Mouse (Mus musculus): Measurements from ENCODE around the gene Fabp3.

Fabp3 gene

DNA sequence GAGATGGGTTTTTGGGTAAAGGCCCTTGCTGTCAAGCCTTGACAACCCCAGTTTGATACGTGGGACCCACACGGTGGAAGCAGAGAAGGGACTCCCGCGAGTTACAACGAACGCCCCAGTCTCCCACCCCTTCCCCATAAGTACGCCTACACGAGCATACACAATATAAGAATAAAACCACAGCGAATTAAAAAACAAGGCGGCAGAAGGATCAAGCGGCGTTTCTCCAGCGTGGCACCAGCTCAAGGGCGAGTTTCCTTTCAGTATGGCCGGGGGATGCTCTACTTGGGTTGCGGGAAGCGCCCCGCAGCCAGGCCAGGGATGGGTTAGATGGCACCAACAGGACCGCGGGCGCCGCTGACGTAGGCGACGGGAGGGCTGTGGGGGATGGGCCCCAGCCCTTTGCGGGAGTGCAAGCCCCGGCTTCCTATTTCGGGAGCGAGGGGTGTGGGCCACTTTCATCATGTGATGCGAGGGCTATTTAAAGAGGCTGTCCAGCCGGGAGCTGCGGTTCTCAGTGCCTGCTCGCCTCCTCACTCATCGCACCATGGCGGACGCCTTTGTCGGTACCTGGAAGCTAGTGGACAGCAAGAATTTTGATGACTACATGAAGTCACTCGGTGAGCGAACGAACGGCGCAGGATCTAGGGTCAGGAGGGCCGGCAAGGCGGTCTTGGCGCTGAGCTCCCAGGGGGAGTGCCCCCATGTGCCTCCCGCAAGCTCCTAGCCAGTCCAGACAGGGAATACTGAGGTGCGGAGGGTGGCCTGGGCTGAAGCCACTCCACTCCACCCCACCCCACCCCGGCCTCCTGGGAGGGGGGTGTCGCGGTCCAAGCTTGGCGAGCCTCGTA is at the start of gene Fabp3, which contains the start of gene Gm10570:
TSS of gene Fabp3 (plus strand) at position 365 of the 851 bp plus-strand sequence.
TSS of gene Gm10570 (minus strand) at position 444 of the 851 bp plus-strand sequence.
- DNase-seq (ENCODE audit: low spot score in 2 of 2): peak; percentile 41 to 45

GRCm38 (mm10) chr4:130260406-130260805 is 48.0 kb upstream of the Fabp3 start:
- no peak for DNase-seq (ENCODE audit: low spot score in 2 of 2)

DNA sequence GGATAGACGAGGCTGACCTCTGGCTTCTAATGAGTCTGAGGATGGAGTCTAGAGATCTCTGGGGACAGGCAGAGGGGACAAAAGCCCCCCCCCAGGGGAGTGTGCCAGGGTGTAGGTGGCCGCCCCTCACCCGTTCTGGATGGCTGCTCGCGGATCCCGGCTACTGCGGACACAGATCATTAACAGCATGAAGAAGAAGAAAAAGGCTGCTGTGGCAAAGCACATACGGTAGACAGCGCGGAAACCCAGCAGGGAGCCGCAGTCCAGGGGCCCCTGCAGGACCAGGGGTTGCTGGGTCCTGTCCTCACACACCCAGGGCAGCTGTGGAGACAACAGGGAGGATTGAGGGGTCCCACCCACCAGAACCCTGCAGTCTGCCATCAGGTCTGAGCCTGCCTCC is 44.3 kb upstream of the Fabp3 start:
- DNase-seq (ENCODE audit: low spot score in 2 of 2): no peak

DNA sequence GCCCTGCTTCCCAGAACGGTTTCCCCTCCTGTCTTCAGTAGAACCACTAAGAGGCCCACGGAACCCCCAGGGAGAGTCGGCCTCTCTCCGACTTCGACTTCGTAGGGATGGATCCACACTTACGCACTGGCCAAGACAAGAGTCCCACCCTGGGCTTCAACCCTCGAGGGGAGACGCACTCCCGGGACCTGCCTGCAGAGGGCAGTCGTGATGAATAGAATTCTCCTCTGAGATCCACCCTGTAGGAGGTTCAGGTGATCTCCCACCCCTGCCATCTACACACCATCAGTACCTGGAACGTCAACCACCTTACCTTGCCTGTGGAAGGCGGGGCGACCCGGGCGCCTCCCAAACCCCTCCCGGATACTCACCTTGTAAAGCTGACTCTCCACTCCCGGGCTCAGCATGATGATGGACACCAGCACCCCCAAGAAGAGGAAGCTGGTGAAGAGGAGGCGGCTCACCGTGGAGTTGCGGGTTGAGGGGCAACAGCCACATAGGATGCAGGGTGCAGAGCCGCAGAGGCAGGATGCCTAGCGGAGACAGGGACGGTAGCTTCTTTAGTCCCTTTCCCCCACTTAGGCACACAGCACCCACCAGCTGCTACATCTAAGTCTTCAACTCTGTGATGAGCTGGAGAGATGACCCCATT is 43.6 kb upstream of the Fabp3 start:
- peak; percentile 43 to 80 for DNase-seq (ENCODE audit: low spot score in 2 of 2)

- no peak for DNase-seq (ENCODE audit: low spot score in 2 of 2)
Measured at GRCm38 (mm10) chr4:130266601-130267000, 41.8 kb upstream of the Fabp3 start.

GRCm38 (mm10) chr4:130267069-130267468 is 41.3 kb upstream of the Fabp3 start:
- no peak for DNase-seq (ENCODE audit: low spot score in 2 of 2)

- no peak for DNase-seq (ENCODE audit: low spot score in 2 of 2)
Measured at GRCm38 (mm10) chr4:130268736-130269135, 39.7 kb upstream of the Fabp3 start.

DNA sequence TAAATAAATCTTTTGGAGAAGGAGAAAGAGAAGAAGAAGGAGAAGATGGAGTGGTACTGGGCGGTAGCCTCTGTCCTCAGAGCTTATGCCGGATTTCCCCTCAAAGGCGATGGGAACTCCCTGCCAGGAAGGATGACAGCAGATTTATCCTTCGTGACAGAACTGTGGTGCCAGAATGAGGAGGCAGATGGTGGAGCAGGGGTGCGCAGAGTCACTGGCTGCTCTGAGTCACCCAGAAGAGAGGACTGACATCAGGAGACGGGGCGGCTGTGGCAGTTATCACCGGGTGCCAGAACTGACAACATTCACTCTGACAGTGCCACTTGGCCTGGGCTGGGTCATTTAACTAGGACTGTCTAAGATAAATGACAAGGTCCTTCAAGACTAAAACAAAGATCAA is 38.3 kb upstream of the Fabp3 start:
- peak in 1 of 2 experiments; percentile 61 for DNase-seq (ENCODE audit: low spot score in 2 of 2)

DNA sequence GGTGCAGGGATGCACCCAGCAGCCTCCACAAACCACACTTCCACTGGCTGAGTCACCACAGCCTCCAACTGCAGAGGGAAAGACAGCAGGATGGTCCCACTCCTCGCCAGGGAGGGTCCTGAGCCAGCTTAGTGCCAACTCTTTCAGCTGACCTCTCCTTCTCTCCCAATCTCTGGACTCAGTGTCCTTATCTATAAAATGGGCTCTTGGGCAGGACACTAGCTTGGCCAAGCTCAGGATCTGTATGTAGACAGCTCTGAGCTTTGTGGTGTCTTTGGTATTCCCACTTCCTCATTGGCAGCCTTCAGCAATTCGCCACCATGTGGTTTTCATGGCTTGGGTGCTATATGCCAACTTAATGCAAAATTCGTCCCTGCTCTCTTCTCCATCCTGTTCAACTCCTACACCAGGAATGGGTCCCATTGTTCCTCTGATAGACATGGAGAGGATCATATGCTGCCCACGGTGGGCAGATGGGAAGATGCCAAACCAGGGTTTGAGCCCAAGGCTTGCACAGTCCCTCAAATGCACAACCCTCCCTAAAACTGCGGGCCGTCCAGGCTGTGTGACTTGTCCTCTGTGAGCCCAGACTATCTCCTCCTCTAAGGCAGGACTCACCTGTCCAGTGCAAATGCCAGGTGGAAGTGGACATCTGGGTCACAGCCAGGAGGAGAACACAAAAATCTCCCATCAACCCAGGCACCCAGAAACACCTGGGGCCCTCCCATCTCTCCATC is 37.6 kb upstream of the Fabp3 start:
- no peak for DNase-seq (ENCODE audit: low spot score in 2 of 2)

- peak in 1 of 2 experiments; percentile 28 for DNase-seq (ENCODE audit: low spot score in 2 of 2)
Measured at GRCm38 (mm10) chr4:130273698-130274345, 34.6 kb upstream of the Fabp3 start.

GRCm38 (mm10) chr4:130274346-130275015 is 33.9 kb upstream of the Fabp3 start:
- DNase-seq (ENCODE audit: low spot score in 2 of 2): peak in 1 of 2 experiments; percentile 58

DNA sequence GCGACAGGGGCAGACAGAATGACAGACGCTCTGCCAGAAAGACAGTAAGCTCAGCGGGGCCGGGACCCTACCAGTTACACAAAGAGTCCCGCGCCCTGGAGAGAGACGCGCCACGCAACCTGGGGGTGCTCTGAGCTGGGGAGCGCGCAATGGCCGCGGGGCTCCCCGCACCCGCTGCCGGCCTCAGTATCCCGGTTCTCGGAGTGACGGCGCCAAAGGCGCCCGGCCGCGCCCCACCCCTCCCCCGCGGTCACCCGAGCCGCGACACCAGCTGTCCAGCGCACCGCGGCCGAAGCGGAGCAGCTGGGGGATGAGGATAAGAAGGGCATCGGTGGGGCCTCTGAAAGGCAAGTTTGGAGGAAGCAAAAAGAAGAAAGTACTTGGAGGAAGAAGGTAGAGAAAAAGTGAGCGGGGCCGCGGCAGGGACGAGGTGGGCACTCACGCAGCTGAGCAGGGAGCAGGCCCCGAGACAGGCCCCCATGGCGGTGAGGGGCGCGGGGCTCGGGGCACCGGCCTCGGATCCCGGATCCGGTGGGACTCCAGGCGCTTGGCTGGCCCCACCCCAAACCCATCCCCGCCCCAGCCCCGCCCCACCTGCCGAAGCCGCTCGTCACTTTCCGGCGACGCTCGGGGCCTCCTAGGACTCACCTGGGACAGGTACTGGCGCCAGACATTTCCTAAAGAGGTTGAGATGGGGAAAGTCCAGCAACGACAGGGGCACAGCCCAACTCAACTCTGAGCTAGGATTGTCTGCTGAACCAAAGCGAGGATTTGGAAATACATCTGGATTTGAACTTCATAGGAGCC is 33.2 kb upstream of the Fabp3 start:
- DNase-seq (ENCODE audit: low spot score in 2 of 2): peak in 1 of 2 experiments; percentile 40

DNA sequence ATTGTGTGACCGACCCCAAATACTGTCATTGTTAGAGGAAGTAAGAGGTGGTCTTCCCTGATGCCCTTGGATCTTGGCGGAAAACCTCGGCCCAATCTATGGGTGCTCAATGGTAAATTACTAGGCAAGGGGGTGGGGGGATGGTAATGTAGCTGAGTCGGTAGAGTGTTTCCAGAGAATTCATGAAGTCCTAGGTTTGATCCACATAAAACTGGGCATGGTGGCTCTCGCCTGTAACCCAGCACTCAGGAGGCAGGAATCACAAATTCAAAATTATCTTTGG is 32.6 kb upstream of the Fabp3 start:
- DNase-seq (ENCODE audit: low spot score in 2 of 2): no peak

- no peak for DNase-seq (ENCODE audit: low spot score in 2 of 2)
Measured at GRCm38 (mm10) chr4:130276573-130277176, 31.7 kb upstream of the Fabp3 start.

- DNase-seq (ENCODE audit: low spot score in 2 of 2): no peak
Measured at GRCm38 (mm10) chr4:130279105-130279504, 29.3 kb upstream of the Fabp3 start, which contains the start of gene Serinc2. TSS of gene Serinc2 (minus strand) at chr4:130279205.

GRCm38 (mm10) chr4:130282856-130283255 is 25.5 kb upstream of the Fabp3 start:
- DNase-seq (ENCODE audit: low spot score in 2 of 2): no peak

- no peak for DNase-seq (ENCODE audit: low spot score in 2 of 2)
Measured at GRCm38 (mm10) chr4:130283826-130284225, 24.6 kb upstream of the Fabp3 start.

GRCm38 (mm10) chr4:130286531-130286930 is 21.9 kb upstream of the Fabp3 start:
- no peak for DNase-seq (ENCODE audit: low spot score in 2 of 2)

- no peak for DNase-seq (ENCODE audit: low spot score in 2 of 2)
Measured at GRCm38 (mm10) chr4:130289824-130290223, 18.6 kb upstream of the Fabp3 start.

- peak; percentile 72 to 81 for DNase-seq (ENCODE audit: low spot score in 2 of 2)
Measured at GRCm38 (mm10) chr4:130292271-130292670, 16.1 kb upstream of the Fabp3 start.

All from cerebellum, postnatal 4 days (tissue).